In genomic region chr11:4246623-4247022, GRCm38 (mm10) we compare ENCODE assay signal across 28 mouse cellular contexts. TPM values are rescaled to one million over a fixed set of nuclear protein-coding genes. Genes with fewer than 3 reads are reported as not detected.
A peak's percentile ranks its signal among the peaks of the same experiment; 100 is the strongest.
DNase-seq lines count a peak whose midpoint lies in the region; TF ChIP-seq lines count a peak whose summit lies in the region.
"Had no signal": no experiment of that assay in that cellular context is flagged by ENCODE, and none has a peak within 500 bp of the region (broad histone marks: within the 10 kb centered on the region; RNA-seq: fewer than 3 reads in every experiment).

No protein-coding gene starts in this region.

- no peaks in the 10 kb centered on the region for H3K27me3 ChIP-seq in E14TG2a.4 (ENCODE audit: insufficient read depth, low read length)
- H3K27me3 ChIP-seq: forebrain, embryonic 12.5 days; hindbrain, embryonic 15.5 days; intestine, embryonic 15.5 days; neural tube, embryonic 12.5 days had no signal

- H3K4me3 ChIP-seq in E14TG2a.4 (replicated peaks; ENCODE audit: low read length) = peak overlapping the region; percentile 66; the same call in 1 of the 2 replicates
- H3K4me3 ChIP-seq: erythroblast, embryonic 14.5 days; forebrain, embryonic 12.5 days; heart, adult 2 months; heart, embryonic 12.5 days; hindbrain, embryonic 15.5 days; intestine, embryonic 15.5 days; neural tube, embryonic 12.5 days had no signal

- peaks cover 16% of the 10 kb centered on the region for H3K9me3 ChIP-seq in E14TG2a.4 (ENCODE audit: low read length)
- H3K9me3 ChIP-seq: forebrain, embryonic 12.5 days; heart, embryonic 12.5 days; hindbrain, embryonic 15.5 days; intestine, embryonic 15.5 days; neural tube, embryonic 12.5 days had no signal

- peaks cover 59% of the 10 kb centered on the region for H3K4me1 ChIP-seq in E14TG2a.4 (replicated peaks; ENCODE audit: low read depth, low read length)
- H3K4me1 ChIP-seq: forebrain, embryonic 12.5 days; heart, embryonic 12.5 days; hindbrain, embryonic 15.5 days; intestine, embryonic 15.5 days; neural tube, embryonic 12.5 days had no signal

- peak; percentile 67 for DNase-seq in CD4-positive, CD25-positive, alpha-beta regulatory T cell, adult 2 months (ENCODE audit: low read depth, low spot score)
- peak; percentile 31 for DNase-seq in T-cell, adult 2 months (ENCODE audit: low spot score)
- no peak for DNase-seq in left cerebral cortex, postnatal 36 days (ENCODE audit: low spot score in 2 of 2)
- DNase-seq in layer of hippocampus, postnatal 14 days (ENCODE audit: low spot score in 2 of 2) = no peak
- DNase-seq in cerebellum, adult 18-20 months = no peak
- DNase-seq: adrenal gland, postnatal 14 days; cerebellum, adult 11-12 months; cerebellum, postnatal 10 days; forebrain, postnatal 0 days; heart, adult 2 months; kidney, adult 2 months; kidney, postnatal 4 days; layer of hippocampus, postnatal 36 days; liver; lung, adult 2 months; lung, postnatal 10 days; midbrain, embryonic 14.5 days; right cerebral cortex, adult 18-20 months; right cerebral cortex, postnatal 4 days; thymus, adult 18-20 months had no signal

- no peak for TF ChIP-seq CTCF in E14TG2a.4 (conservative IDR thresholded peaks at IDR 0.05; ENCODE audit: low read length)

- intact Hi-C loops in left cerebral cortex, postnatal 36 days (cut with DNase I) = no loop called here

- no peaks in the 10 kb centered on the region for H3K36me3 ChIP-seq in E14TG2a.4 (ENCODE audit: insufficient read depth, low read length)
- H3K36me3 ChIP-seq: forebrain, embryonic 12.5 days; heart, embryonic 12.5 days; hindbrain, embryonic 15.5 days; intestine, embryonic 15.5 days; neural tube, embryonic 12.5 days had no signal

RNA-seq across cellular contexts. Expression of gene Osm, which starts 10.4 kb away (rescaled TPM):
- total RNA-seq in left cerebral cortex, postnatal 36 days (2021) = not detected
- total RNA-seq in layer of hippocampus, postnatal 14 days (2021) = not detected
- total RNA-seq: adrenal gland, postnatal 14 days; gastrocnemius, adult 8-10 months; layer of hippocampus, postnatal 36 days had no signal

RNA-seq across cellular contexts. Expression of gene Lif, which starts 10.7 kb away (rescaled TPM):
- under 1 TPM; 0.48 to 0.79 TPM for total RNA-seq in left cerebral cortex, postnatal 36 days (2021)
- total RNA-seq in layer of hippocampus, postnatal 14 days (2021) = under 1 TPM; 0.69 to 0.78 TPM

RNA-seq across cellular contexts. Expression of gene Castor1, which starts 28.6 kb away (rescaled TPM):
- 1 to 10 TPM; 4.3 to 5.3 TPM for total RNA-seq in left cerebral cortex, postnatal 36 days (2021)
- 1 to 10 TPM; 6.3 to 9.1 TPM for total RNA-seq in layer of hippocampus, postnatal 14 days (2021)

Comparison
In these comparisons a context has a peak if more than half of its experiments do, and no peak if none do; other contexts are left out.
1. DNase-seq: peak in CD4-positive, CD25-positive, alpha-beta regulatory T cell, adult 2 months (single experiment) and T-cell, adult 2 months (single experiment); none in left cerebral cortex, postnatal 36 days (0 of 2), layer of hippocampus, postnatal 14 days (0 of 2) and cerebellum, adult 18-20 months (0 of 2).